Mouse (Mus musculus) intestine, embryonic 14.5 days (tissue): ENCODE measurements around the gene Kif1bp. TPM values are rescaled to one million over a fixed set of nuclear protein-coding genes. Genes with fewer than 3 reads are reported as not detected.
A peak's percentile ranks its signal among the peaks of the same experiment; 100 is the strongest.

Source experiments
- ATAC-seq: fragments of 200-750 bp; cut with Nextera tagmentation; replicated peaks from 2 replicates; pipeline ENCODE4 v1.8.0; 2017; ENCODE audit warnings: low read depth, moderate number of reproducible peaks, moderate TSS enrichment, moderate library complexity; ENCODE audit not compliant: low FRiP score, low TSS enrichment
- DNase-seq: peaks from one replicate; pipeline ENCODE4 v3.0.0-alpha.2; 2018; ENCODE audit warnings: low spot score
- H3K27ac ChIP-seq: fragments of 300-500 bp; sonication (generic); 2 replicates; pipeline ENCODE4 v1.5.1; 2014; ENCODE audit warnings: low read depth, mild to moderate bottlenecking, control low read depth
- H3K27me3 ChIP-seq: fragments of 300-500 bp; sonication (generic); replicated peaks from 2 replicates; pipeline ENCODE4 v1.6.1; 2014; ENCODE audit warnings: low read length, control low read depth; ENCODE audit not compliant: control insufficient read depth, insufficient read depth
- H3K36me3 ChIP-seq: fragments of 300-500 bp; sonication (generic); 2 replicates; pipeline ENCODE4 v1.6.1; 2014; ENCODE audit warnings: low read length, control low read depth; ENCODE audit not compliant: control insufficient read depth, insufficient read depth
- H3K4me1 ChIP-seq: fragments of 300-500 bp; sonication (generic); replicated peaks from 2 replicates; pipeline ENCODE4 v1.6.1; 2014; ENCODE audit warnings: low read length, control low read depth, mixed read lengths; ENCODE audit not compliant: control insufficient read depth, insufficient read depth
- H3K4me2 ChIP-seq: fragments of 300-500 bp; sonication (generic); 2 replicates; pipeline ENCODE4 v1.6.1; 2014; ENCODE audit warnings: low read length
- H3K4me3 ChIP-seq: fragments of 300-500 bp; sonication (generic); 2 replicates; pipeline ENCODE4 v1.5.1; 2014; ENCODE audit warnings: low read depth, low read length, control low read depth, mixed read lengths
- H3K9ac ChIP-seq: fragments of 300-500 bp; sonication (generic); 2 replicates; pipeline ENCODE4 v1.6.1; 2014; ENCODE audit warnings: mild to moderate bottlenecking, low read length
- H3K9me3 ChIP-seq: fragments of 300-500 bp; sonication (generic); 2 replicates; pipeline ENCODE4 v1.6.1; 2016; ENCODE audit warnings: low read length, control low read depth; ENCODE audit not compliant: control insufficient read depth
- WGBS: fragments of 180-500 bp; shearing (Covaris S2); extraction: QIAGEN DNeasy Blood & Tissue Kit; methylation state at CpG from one replicate; pipeline ENCODE4 v1.1.7; 2014; 5-methylcytosine and 5-hydroxymethylcytosine counted together
- polyA plus RNA-seq: library from polyadenylated mRNA; unstranded; fragments of >200 nt; fragmentation: Nextera tagmentation; extraction: Ambion mirVana; gene quantifications from 2 replicates; pipeline ENCODE4 v1.2.1, GENCODE M21; 2014

Gene Kif1bp
- polyA plus RNA-seq, 1 experiment from 2014 or later, result 37.2 TPM

- no peak overlapping the region for H3K9ac ChIP-seq
- no peaks in the 10 kb centered on the region for H3K27me3 ChIP-seq
- no peaks in the 10 kb centered on the region for H3K36me3 ChIP-seq
- H3K4me1 ChIP-seq, result no peaks in the 10 kb centered on the region
- ATAC-seq (peak; percentile 55; the same call in 1 of the 2 replicates), DNase-seq (peak; percentile 78)
- H3K27ac ChIP-seq, result no peak overlapping the region
- no peak overlapping the region for H3K4me3 ChIP-seq
- H3K9me3 ChIP-seq, result no peaks in the 10 kb centered on the region
- H3K4me2 ChIP-seq, result no peak overlapping the region
- 25% methylated on average over 16 of the region's 16 CpGs for WGBS
These were observed 28.6 kb downstream of the Kif1bp start for GRCm38 (mm10) chr10:62549523-62550166.

GRCm38 (mm10) chr10:62546441-62546840 lies 31.8 kb downstream of the Kif1bp start:
- 78% methylated on average over 10 of the region's 10 CpGs for WGBS
- H3K4me2 ChIP-seq, result no peak overlapping the region

DNA sequence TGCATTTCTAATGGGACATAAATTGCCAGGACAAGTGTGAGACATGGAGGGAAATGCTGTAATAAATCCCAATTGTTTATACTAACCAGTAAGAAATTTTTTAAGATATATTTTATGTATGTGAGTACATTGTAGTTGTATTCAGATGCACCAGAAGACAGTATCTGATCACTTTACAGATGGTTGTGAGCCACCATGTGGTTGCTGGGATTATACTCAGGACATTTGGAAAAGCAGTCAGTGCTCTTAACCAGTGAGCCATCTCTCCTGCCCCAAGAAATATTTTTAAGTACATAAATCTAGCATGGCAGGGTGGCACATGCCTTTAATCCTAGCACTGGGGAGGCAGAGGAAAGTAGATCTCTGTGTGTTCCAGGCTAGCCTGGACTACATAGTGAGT lies 32.5 kb downstream of the Kif1bp start:
- Histone ChIP-seq H3K27ac (no peak overlapping the region), H3K27me3 (no peaks in the 10 kb centered on the region), H3K4me2 (no peak overlapping the region), H3K36me3 (no peaks in the 10 kb centered on the region), H3K4me1 (no peaks in the 10 kb centered on the region), H3K9ac (no peak overlapping the region), H3K4me3 (no peak overlapping the region), H3K9me3 (no peaks in the 10 kb centered on the region)
- DNase-seq (no peak), ATAC-seq (no peak)

More at GRCm38 (mm10) chr10:62546441-62546840, 31.8 kb downstream of the Kif1bp start:
- no peaks in the 10 kb centered on the region for H3K27me3 ChIP-seq
- H3K4me3 ChIP-seq, result no peak overlapping the region
- no peak overlapping the region for H3K27ac ChIP-seq
- H3K9me3 ChIP-seq, result no peaks in the 10 kb centered on the region
- H3K4me1 ChIP-seq, result no peaks in the 10 kb centered on the region
- DNase-seq (no peak), ATAC-seq (no peak)
- no peaks in the 10 kb centered on the region for H3K36me3 ChIP-seq
- no peak overlapping the region for H3K9ac ChIP-seq

- 86% methylated on average over 4 of the region's 4 CpGs for WGBS
- Histone ChIP-seq H3K27ac (no peak overlapping the region), H3K4me1 (no peaks in the 10 kb centered on the region), H3K9me3 (no peaks in the 10 kb centered on the region), H3K4me3 (no peak overlapping the region), H3K27me3 (no peaks in the 10 kb centered on the region), H3K4me2 (no peak overlapping the region), H3K9ac (no peak overlapping the region), H3K36me3 (no peaks in the 10 kb centered on the region)
- ATAC-seq (no peak), DNase-seq (no peak)
These were observed 33.9 kb downstream of the Kif1bp start for GRCm38 (mm10) chr10:62544316-62544715.

- Histone ChIP-seq H3K4me1 (no peaks in the 10 kb centered on the region), H3K27ac (no peak overlapping the region), H3K9ac (no peak overlapping the region), H3K9me3 (no peaks in the 10 kb centered on the region), H3K4me3 (no peak overlapping the region), H3K36me3 (no peaks in the 10 kb centered on the region), H3K27me3 (no peaks in the 10 kb centered on the region), H3K4me2 (no peak overlapping the region)
- ATAC-seq, result no peak
- DNase-seq, result no peak
- 82% methylated on average over 12 of the region's 12 CpGs for WGBS
These were observed 34.9 kb downstream of the Kif1bp start for GRCm38 (mm10) chr10:62543399-62543808.

DNA sequence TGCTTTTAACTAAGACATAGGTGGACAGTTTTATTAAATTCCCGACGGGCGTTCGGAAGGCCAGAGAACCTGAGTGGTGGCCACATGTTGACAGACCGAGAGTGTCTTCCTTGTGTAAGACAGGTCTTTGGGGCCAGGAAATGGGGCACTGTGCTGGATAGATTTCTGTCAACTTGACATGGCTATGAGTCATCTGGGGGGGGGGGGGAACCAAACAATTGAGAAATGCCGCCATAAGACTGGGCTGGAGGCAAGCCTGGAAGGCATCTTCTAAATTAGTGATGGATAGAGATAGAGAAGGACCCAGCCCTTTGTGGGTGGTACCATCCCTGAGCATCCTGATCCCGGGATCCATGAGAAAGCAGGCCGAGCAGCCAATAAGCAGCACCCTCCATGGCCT lies 35.3 kb downstream of the Kif1bp start:
- no peak for ATAC-seq
- no peaks in the 10 kb centered on the region for H3K36me3 ChIP-seq
- H3K4me3 ChIP-seq, result no peak overlapping the region
- WGBS, result 91% methylated on average over 8 of the region's 8 CpGs
- H3K27ac ChIP-seq, result no peak overlapping the region
- no peak for DNase-seq
- H3K27me3 ChIP-seq, result no peaks in the 10 kb centered on the region
- no peaks in the 10 kb centered on the region for H3K4me1 ChIP-seq
- no peaks in the 10 kb centered on the region for H3K9me3 ChIP-seq
- no peak overlapping the region for H3K4me2 ChIP-seq
- no peak overlapping the region for H3K9ac ChIP-seq

DNA sequence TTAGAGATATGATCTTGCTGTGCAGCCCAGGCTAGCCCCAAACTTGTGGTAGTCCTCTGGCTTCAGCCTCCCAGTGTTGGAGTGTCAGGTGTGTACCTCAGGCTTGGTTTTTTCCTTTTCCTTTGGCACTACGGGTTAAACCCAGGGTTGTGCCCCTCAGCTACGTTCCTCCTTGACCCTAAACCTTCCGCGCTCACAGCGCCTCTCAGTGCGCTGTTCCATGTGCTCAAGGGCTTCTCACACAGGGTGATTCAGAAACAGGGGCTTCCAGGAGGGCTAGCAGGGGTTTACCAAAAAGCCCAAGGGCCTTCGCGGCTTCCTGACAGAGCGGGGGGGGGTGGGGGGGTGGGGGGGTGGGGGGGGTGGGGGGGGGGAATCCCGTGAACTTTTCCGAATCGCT lies 35.8 kb downstream of the Kif1bp start:
- Histone ChIP-seq H3K4me3 (no peak overlapping the region), H3K4me2 (no peak overlapping the region), H3K27ac (no peak overlapping the region), H3K4me1 (no peaks in the 10 kb centered on the region), H3K36me3 (no peaks in the 10 kb centered on the region), H3K9me3 (no peaks in the 10 kb centered on the region), H3K9ac (no peak overlapping the region), H3K27me3 (no peaks in the 10 kb centered on the region)
- DNase-seq (no peak), ATAC-seq (no peak)
- WGBS, result 90% methylated on average over 12 of the region's 12 CpGs

DNA sequence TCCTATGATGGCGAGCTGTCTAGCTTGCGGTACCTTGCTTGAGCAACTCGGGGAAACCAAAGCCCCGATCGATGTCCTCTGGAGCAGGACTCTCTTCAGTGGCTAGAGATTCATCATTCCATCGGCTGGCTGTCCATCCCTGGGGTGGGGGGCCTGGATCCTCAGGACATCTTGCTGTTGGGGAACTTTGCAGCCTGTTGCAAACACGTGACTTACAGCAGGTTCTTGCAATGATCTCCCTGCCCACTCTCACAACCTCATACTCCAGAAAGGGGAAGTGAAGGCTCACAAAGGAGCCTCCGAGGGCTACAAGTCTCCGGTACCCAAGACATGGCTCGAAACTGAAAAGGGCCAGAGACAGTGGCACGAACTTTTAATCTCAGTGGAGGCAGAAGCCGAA lies 36.8 kb downstream of the Kif1bp start:
- Histone ChIP-seq H3K4me1 (no peaks in the 10 kb centered on the region), H3K36me3 (no peaks in the 10 kb centered on the region), H3K9me3 (no peaks in the 10 kb centered on the region), H3K4me2 (no peak overlapping the region), H3K4me3 (no peak overlapping the region), H3K27ac (no peak overlapping the region), H3K27me3 (no peaks in the 10 kb centered on the region), H3K9ac (no peak overlapping the region)
- no peak for DNase-seq
- no peak for ATAC-seq
- WGBS, result 93% methylated on average over 12 of the region's 12 CpGs

DNA sequence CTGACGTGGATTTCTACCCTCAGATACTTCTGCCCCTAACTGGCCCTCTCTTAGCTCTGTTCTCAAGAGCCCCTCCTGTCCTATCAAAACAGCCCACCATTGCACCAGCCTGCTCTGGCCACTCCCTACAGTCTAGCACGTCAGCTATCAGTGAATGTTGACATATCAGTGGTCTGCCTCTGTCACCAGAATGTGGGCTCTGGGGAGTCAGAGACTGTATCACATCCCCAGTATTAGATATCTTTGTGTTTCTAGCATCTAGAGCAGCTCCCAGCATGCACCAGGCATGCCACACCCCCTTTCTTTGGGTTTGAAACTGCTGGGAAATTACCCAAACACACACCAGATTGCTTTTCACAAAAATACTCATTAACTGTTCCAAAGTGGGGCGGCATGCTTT lies 37.5 kb downstream of the Kif1bp start:
- no peak overlapping the region for H3K27ac ChIP-seq
- no peak for ATAC-seq
- H3K4me3 ChIP-seq, result no peak overlapping the region
- no peak for DNase-seq
- H3K9ac ChIP-seq, result no peak overlapping the region
- no peaks in the 10 kb centered on the region for H3K27me3 ChIP-seq
- H3K4me2 ChIP-seq, result no peak overlapping the region
- 67% methylated on average over 3 of the region's 3 CpGs for WGBS
- H3K9me3 ChIP-seq, result no peaks in the 10 kb centered on the region
- no peaks in the 10 kb centered on the region for H3K36me3 ChIP-seq
- H3K4me1 ChIP-seq, result no peaks in the 10 kb centered on the region
